Mouse (Mus musculus) liver (tissue): ENCODE data around the gene Tmem107.
A peak's percentile ranks its signal among the peaks of the same experiment; 100 is the strongest.

Experiments used
- DNase-seq: peaks from one replicate; pipeline ENCODE4 v3.0.0-alpha.2; 2020; ENCODE audit warnings: mixed read lengths

Tmem107 gene

DNA sequence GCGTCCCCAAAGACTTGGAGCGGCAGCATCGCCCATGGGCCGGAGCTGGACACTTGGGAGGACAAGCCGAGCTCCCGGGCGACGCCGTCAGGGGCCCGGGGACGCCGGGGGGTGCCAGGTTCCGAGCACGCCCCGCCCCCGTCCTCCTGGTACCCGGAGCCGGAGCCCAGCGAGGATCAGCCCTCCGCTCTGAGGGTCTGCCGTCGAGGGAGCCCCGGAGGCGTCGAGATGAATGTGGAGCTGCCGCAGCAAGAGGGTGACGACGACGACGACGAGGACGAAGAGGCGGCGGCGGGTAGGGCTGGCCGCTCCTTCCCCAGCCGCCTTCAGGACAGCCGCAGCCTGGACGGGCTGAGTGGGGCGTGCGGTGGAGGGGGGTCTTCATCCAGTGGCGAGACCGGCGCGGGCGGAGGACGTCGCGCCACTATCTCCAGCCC, 10.6 kb upstream of the Tmem107 start:
- DNase-seq, result peak; percentile 58

DNA sequence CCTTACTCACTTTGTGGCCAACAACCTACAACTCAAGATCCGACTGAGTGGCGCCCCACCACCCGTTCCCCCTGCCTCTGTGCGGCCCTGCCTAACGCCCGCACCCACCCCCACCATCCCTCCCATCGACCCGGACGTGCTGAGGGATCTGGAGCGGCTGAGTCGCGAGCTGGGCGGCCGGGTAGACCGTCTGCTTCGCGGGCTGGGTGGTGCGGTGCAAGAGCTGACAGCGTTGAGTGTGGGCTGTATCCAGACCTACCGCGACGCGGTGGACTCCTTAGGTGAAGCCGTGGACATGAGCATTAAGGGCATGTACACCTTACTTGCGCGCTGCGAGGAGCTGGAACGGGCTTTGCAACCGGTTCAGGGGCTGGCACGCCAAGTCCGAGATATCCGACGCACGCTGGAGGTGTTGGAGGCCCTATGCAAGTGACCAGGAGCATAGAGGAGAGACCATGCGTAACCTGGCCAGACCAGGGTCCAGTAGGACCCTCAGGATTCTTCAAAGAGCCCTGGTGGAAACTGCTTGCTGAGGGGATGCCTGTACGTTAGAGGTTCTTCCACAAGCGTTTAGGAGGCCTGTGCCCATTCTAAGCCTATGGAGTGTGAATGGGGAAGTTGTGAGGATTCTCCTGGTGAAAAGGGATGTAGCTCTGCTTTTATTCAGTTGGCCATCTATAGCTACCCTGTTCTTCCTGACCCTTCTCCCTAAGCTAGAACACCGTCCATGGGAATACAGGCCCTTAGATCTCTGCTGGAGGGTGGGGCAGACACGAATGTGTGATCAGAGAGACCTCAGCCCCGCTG, 10.0 kb upstream of the Tmem107 start:
- DNase-seq, result peak; percentile 57

DNA sequence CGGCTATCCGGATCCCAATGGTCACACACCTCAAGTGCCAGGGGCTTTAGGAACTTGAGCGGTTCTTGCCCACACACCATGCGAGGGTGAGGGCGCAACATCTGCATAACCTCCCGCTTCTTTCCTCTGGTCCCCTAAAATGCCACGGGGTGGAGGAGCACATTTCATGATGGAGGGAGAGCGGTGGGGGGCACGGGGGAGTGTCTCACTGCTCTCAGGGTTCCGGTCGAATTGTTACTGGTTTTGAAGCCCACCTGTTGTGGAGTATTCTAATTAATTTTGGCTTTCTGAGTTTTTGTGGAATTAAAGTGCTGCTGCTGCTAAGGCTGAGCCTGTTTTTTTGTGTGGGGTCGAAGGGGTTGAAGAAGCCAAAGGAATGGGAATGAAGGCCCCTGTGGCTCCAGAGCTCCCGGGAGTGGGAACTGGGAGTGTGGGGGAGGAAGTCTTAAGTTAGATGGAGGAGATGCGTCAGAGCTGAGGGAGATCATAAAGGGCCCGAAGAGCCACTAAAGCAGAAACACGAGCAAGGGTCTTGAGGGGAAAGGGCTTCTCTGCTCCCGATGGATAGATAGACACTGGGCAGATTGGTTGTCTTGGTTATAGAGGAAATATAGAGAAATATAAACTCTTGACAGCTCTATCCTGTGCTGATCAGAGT, 9.2 kb upstream of the Tmem107 start:
- DNase-seq, result peak; percentile 33

DNA sequence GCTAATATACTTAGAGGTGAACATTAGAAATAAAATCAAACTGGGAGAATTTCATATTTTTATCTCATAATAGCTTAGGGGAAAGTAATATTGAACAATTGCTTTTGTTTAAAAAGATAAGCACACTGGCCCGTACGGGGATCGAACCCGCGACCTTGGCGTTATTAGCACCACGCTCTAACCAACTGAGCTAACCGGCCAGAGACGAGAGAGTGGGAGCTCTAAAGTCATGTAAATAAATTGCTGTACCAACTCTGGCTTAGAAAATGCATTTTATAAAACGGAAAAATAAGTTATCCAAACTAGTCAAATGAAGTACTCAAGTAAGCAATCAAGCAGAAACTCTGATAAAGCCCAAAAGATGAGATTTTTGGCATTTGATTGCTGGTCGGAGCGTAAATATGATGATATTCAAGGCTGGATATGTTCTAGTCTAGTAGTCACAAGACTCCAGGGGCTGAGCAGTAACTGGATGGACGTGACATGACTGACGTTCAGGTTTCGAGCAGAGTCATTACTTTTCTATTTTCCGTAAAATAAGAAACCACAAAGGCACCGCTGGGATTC, 8.3 kb upstream of the Tmem107 start:
- DNase-seq, result peak; percentile 85

DNA sequence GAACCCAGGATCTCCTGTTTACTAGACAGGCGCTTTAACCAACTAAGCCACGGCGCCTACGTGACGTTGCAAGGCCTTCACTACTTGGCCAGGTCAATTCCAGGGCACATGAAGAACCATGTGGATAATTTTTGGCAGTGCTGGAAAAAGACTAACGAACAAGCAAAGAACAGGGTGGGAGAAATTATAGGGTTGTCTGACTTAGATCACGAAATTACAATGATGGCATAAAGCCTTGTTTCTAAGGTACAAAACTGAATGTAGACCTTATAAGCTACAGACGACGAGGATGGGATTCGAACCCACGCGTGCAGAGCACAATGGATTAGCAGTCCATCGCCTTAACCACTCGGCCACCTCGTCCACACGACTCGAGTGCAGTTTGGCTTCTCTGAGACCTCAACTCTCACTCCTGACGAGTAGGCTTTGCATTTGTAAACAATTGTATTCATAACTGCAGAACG, 7.8 kb upstream of the Tmem107 start:
- peak; percentile 95 for DNase-seq

DNA sequence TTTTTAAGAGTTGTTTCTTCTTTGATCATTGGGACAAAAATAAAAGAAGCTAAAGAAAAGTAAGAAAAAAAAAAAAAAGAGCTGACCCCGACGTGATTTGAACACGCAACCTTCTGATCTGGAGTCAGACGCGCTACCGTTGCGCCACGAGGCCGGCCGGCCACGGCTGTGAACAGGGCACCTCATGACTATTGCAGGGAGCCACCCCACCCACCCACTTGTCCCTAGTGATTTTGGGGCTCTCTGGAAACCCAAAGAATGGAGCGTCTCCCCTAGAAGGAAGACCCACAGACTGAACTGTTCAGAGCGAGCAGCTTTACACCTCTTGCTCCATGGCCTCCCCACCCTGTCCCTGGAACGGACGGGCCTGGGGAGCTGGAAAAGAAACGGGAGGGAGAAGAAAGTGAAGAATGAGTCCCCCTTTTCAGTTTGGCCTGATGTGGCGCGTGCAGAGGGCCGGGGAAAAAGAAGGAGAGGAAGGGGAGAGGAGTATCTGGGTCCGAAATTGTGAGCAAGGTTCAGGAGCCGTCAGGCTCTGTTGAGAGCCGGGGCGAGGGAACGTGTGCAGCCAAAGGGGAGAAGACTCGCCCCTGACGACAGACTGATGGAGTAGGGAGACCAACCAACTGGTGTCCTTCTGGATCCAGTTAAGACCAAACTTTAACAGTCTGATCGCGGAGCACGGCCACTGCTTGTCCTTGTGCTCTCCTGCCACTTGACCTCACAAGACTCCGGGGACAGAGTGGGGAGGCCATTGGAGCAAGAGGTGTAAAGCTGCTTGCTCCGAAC, 7.0 kb upstream of the Tmem107 start:
- DNase-seq, result peak; percentile 90

DNA sequence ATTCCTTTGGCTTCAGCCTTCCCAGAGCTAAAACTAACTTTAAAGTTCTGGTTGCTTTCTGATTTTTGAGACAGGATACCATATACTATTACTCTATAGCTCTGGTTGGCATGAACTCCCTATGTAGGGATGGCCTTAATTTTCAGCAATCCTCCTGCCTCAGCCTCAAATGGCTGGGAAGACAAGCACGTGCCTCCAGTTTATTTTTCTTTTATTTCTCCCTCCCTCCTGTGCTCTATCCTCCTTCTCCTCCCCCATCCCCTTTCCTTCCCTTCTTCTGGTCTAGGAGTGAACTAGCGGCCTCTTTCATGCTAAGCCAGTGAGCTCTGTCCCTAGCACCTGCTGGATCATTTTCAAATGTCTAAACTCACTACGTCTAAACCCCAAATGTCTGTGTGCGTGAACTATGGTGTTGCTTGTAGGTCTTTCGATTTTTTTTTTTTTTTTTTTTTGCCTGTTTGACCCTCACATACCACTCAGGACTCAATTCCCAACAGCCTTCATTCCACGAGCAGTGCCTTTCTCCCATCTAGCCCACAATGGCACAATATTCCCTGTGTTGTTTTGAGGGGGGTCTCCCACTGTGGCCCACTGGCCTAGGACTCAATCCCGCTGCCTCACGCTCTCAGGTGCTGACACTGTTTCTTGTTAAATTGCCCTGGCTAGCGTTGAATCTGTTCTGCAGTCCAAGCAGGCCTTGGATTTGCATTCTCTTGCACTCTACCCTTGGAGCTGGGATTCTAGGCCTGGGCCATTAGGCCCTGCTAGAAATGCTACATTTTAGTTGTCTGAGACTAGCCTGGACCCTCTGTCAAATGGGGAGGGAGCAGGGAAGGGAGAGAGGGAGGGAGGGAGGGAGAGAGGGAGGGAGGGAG, 6.1 kb upstream of the Tmem107 start:
- DNase-seq, result no peak

DNA sequence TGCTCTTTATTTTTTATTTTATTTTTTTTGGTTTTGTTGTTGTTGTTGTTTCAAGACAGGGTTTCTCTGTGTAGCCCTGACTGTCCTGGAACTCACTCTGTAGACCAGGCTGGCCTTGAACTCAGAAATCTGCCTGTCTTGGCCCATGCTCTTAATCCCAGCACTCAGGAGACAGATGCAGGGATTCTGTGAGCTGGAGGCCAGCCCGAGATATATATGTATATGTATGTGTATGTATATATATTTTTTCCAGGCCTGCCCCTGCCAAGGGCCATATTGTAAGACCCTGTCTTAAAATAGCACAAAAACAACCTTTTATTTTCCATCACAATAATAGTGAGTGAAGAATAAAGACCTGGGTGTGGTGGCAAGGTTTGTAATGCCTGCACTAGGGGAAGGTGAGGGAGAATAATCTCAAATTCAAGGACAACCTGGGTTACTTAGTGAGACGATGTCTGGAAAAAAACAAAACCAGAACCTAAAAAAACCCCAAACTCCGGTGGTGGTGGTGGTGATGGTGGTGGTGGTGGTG, 5.1 kb upstream of the Tmem107 start:
- DNase-seq, result no peak

DNA sequence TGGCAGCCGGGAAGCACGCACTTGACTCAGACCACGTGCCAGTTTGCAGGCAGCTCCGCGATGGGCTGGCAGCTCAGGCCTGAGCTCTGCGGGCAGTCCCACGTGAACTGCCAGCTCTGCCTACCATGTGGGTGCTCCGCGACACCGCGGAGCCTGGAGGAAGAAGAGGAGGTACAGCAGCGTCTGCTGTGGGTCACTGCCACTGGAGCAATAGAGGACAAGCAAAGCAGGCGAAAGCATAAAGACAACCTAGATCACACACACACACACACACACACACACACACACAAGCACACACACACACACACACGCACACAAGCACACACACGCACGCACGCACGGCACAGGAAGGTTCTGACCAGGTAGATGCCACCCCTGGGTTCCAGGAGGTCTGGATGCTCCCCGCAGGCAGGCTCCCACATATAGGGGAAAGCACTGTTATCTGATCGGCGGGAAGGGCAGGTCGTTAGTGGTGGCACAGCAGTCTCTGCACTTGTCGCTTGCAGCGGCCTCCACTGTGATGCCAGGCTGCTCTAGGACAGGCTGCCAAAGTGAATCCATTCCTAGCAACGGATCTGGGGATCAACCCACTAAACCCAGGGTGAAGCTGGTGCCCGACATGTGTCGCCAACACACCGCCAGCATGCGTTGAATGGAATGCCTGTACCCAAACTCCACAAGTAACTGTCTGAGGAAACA, 4.3 kb upstream of the Tmem107 start:
- DNase-seq, result peak; percentile 77

DNA sequence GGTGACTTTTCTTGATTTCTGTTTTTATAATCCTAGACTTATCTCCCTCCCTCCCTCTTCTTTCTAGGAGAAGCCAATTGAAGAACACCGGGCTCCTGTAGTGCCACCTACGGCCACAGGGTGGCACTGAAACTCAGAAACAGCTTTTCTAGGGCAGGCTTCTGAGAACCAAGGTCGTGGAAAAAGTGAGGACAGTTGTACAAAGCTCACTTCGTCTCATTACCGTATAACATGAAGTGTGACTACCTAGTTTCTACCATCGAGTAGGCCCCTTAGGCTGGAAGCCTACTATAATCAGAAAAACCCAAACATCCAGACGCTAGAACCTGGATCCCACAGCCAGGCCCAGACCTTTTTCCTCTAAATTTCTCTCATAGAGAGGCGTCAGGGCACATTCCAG, 3.6 kb upstream of the Tmem107 start:
- peak; percentile 92 for DNase-seq

DNA sequence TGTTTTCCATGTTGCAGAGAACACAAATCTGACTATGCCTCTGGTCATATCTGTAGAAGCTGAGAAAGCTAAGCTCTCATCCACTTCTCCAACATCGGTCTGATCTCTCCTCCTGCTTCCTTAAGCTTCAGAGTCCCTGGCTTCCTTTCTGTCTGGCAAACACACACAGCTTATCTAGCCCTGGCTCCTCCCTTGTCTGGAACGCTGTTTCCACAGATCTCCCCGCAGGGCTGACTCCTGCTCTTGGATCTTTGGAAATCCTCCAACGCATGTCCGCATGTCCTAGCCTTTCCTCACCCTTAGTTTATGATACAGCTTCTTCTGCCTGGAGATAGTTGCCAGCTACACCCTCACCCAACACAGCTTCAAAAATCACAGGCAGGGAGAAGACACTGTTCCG, 3.0 kb upstream of the Tmem107 start:
- peak; percentile 28 for DNase-seq

DNA sequence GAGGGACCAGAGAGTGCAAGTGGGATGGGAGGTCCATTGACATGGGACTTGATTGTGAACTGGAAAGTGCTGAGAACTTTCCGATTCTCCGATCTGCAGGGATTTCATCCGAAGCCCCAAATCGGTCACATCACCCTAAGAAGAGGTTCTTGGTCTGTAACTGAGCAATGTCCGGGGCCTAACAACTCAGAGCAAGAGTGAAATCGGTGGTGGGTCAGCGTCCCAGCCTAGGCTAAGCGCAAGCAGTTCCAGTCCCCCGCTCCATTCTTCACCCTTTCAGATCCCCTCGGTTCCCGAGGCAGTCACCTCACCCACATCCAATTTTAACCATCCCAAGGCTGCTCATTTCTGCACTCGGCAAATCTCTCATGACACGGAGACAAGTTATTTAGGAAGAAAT, 513 bp upstream of the Tmem107 start:
- DNase-seq, result peak; percentile 35

DNA sequence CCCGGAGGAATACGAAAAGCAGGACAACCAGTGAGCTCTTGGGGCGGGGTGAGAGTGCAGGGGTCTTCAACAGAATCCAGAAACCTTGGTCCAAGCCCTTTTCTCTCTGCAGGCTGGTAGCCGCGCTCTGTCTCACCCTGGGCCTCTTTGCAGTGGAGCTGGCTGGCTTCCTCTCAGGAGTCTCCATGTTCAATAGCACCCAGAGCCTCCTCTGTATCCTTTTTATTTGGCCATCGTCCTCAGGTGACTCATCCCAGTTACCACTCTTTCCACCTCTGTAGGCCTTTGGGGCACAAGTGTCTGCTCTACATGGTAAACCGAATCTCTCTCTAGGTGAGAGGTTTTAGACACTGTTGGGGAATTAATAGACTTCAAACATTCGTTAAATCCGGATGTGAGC, 656 bp downstream of the Tmem107 start:
- no peak for DNase-seq

DNA sequence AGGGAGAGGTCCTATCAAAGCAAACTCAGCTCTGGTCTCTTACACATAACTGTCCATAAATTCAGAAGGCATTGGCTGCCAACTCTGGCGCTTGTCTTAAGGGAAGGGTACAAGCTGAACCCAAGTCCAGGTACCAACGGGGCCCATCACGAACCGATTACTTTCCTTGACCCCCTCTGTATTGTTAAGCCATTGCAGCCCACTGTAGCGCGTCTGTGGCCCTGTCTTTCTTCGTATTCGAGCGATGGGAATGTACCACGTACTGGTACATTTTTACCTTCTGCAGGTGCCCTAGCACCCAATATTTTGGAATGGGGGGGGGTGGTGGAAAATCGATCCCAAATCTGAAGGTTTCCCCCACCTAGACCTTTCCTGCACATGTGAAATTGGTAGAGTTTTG, 1.6 kb downstream of the Tmem107 start:
- DNase-seq, result no peak

DNA sequence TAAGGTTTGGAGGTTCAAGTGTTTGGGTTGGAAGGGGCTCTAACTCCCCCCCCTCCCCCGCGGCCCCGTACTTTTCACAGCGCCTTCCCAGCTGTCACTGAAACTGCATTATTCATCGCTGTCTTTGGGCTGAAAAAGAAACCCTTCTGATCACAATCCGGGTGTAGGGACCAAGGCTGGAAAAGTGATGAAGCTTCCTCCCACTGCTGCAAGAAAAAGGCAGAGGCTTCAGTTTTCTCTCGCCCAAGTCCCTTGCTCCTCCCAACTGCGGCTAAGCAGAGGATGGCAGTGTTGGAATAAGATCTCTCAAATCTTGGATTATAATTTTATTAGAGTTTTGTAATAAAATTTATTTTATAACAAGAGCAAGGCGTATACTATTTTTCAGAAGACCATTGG, 2.1 kb downstream of the Tmem107 start:
- DNase-seq, result peak; percentile 38

DNA sequence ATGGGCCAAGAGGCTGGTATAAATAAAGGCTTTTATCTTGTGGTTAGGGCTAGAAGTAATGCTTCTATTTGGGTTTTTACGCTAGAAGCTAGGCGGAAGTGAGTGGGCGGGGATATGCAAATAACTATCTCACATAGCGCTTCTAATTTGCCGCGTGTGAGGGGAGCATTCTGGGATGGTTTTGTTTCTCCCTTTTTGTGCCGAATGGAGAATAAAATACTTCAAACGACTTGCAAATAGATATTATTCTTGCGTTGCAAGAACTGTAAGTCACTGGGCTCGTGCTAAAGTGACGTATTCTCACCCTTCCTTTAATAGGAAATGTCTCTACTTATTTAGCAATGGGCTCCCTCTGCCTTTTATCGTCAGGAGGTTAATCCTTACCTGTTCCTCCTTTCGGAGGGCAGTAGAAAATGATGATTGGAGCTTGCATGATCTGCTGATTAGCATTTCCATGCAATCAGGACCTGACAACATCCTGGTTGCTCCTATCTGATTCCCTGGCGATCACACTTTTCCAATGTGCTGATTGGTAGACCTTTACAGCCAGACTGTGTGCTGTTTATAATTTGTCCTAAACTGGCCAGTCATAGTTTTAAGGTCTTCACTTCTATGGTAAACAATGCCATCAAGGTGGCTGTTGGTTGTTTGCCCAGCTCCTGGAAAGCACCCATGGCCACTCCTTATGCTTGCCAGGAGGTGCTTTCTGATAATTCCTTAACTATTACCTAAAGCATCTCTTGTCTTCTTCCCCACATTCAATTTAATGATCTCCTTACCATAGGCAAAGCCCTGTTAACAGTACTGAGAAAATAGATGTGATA, 2.7 kb downstream of the Tmem107 start:
- DNase-seq, result peak; percentile 85

DNA sequence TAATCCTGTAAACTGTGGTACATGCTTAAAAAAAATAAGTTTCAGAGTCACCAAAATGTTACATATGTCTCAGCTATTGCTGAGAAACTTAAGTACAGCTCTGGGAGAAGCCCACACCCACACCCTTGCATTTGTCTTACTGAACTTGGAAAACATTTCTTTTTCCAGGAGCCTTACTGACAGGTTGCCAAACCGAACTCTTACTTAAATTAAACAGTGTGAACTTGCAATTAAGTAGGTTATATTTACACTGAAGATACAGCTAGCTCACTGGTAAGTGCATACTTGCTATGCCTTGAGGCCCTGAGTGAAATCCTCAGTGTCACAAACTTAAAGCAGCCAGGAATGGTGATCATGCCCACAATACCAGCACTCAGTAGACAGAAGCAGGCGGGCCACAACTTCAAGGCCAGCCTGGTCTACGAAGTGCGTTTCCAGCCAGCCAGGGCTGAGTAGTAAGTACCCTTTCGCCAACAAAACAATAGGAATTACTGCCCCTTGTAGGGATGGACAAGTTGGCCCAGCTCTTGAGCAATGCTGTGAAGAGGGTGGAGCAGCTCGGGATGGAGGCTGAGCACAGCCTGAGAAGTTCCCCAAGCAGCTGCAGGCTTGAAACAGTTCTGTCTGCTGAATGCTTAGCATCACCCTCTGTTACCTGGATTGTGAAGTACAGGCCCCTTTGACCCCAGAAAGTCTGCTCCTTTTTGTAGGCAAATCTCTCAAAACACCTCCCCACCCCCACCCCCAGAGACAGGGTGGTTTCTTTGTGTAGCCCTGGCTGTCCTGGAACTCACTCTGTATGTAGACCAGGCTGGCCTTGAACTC, 3.6 kb downstream of the Tmem107 start:
- no peak for DNase-seq

DNA sequence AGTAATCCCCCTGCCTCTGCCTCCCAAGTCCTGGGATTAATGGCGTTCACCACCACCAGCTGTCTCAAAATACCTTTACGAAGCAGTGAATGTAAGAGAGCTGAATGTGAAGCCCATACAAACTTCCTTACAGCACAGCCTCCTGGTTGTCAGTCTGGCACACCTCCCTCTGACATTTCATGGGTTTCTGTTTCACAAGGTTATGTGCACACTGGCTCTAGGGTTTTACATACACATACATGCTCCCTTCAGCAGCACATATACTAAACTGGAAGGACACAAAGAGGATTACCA, 4.1 kb downstream of the Tmem107 start:
- no peak for DNase-seq

DNA sequence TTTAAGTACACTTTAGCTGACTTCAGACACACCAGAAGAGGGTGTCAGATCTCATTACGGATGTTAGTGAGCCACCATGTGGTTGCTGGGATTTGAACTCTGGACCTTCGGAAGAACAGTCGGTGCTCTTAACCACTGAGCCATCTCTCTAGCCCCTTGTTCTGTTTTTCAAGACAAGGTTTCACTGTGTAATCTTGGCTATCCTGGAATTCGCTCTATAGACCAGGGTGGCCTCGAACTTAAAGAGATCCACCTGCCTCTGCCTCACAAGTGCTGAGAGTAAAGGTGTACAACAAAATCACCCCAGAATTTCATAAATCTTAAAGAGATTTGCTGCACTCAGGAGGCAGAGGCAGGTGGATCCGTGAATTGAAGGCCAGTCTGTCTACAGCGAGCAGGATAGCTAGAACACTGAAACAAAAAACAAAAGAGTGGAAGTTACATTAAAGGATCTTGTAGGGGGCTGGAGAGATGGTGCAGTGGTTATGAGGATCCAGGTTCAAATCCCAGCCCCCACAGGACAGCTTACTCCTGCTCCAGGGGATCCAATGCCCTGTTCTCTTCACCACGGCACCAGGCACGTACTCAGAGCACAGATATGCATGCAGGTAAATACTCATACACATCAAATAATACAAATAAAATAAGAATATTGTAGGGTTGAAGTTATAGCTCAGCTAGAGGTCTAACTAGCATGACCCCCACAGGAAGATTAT, 5.3 kb downstream of the Tmem107 start:
- DNase-seq, result no peak
